Mouse (Mus musculus) lung, embryonic 15.5 days (tissue): ENCODE measurements at regions not wholly inside any gene's neighbourhood (a gene's known extent, or its start where the extent isn't known, plus 50 kb on each side); places are given as distances from the start of the nearest gene placed in this dataset.

Experiments
- ATAC-seq: fragments of 200-750 bp; cut with Nextera tagmentation; 2 replicates; pipeline ENCODE4 v1.8.0; 2017; ENCODE audit warnings: moderate number of reproducible peaks, borderline replicate concordance; ENCODE audit not compliant: low FRiP score, low TSS enrichment; ENCODE audit errors: extremely low read depth
- H3K27ac ChIP-seq: fragments of 300-500 bp; sonication (generic); 2 replicates; pipeline ENCODE4 v1.5.1; 2015; ENCODE audit warnings: moderate library complexity, mild to moderate bottlenecking, inconsistent platforms
- H3K27me3 ChIP-seq: fragments of 300-500 bp; sonication (generic); 2 replicates; pipeline ENCODE4 v1.6.1; 2015; ENCODE audit warnings: inconsistent platforms
- H3K36me3 ChIP-seq: fragments of 300-500 bp; sonication (generic); 2 replicates; pipeline ENCODE4 v1.6.1; 2015; ENCODE audit warnings: inconsistent platforms
- H3K4me1 ChIP-seq: fragments of 300-500 bp; sonication (generic); 2 replicates; pipeline ENCODE4 v1.6.1; 2015; ENCODE audit warnings: inconsistent platforms
- H3K4me2 ChIP-seq: fragments of 300-500 bp; sonication (generic); 2 replicates; pipeline ENCODE4 v1.6.1; 2015; ENCODE audit warnings: inconsistent platforms, mild to moderate bottlenecking, moderate library complexity
- H3K4me3 ChIP-seq: fragments of 300-500 bp; sonication (generic); 2 replicates; pipeline ENCODE4 v1.5.1; 2015; ENCODE audit warnings: mild to moderate bottlenecking, inconsistent platforms
- H3K9ac ChIP-seq: fragments of 300-500 bp; sonication (generic); 2 replicates; pipeline ENCODE4 v1.6.1; 2015; ENCODE audit warnings: inconsistent platforms
- H3K9me3 ChIP-seq: fragments of 300-500 bp; sonication (generic); 2 replicates; pipeline ENCODE4 v1.6.1; 2016; ENCODE audit warnings: inconsistent platforms
- WGBS: fragments of 180-500 bp; shearing (Covaris S2); methylation state at CpG from one replicate; pipeline ENCODE4 v1.1.7; 2015; 5-methylcytosine and 5-hydroxymethylcytosine counted together

- H3K27ac ChIP-seq, result no peak overlapping the region
- H3K4me1 ChIP-seq, result peaks cover 20% of the 10 kb centered on the region
- H3K36me3 ChIP-seq, result no peaks in the 10 kb centered on the region
- H3K9ac ChIP-seq, result no peak overlapping the region
- ATAC-seq, result no peak
- 54% methylated on average over 5 of the region's 5 CpGs for WGBS
- H3K4me2 ChIP-seq, result no peak overlapping the region
- H3K27me3 ChIP-seq, result peaks cover 11% of the 10 kb centered on the region; the same call in 1 of the 2 replicates
- no peak overlapping the region for H3K4me3 ChIP-seq
- H3K9me3 ChIP-seq, result no peaks in the 10 kb centered on the region
Measured at GRCm38 (mm10) chr4:55716161-55716651, 183.9 kb upstream of the Klf4 start.

DNA sequence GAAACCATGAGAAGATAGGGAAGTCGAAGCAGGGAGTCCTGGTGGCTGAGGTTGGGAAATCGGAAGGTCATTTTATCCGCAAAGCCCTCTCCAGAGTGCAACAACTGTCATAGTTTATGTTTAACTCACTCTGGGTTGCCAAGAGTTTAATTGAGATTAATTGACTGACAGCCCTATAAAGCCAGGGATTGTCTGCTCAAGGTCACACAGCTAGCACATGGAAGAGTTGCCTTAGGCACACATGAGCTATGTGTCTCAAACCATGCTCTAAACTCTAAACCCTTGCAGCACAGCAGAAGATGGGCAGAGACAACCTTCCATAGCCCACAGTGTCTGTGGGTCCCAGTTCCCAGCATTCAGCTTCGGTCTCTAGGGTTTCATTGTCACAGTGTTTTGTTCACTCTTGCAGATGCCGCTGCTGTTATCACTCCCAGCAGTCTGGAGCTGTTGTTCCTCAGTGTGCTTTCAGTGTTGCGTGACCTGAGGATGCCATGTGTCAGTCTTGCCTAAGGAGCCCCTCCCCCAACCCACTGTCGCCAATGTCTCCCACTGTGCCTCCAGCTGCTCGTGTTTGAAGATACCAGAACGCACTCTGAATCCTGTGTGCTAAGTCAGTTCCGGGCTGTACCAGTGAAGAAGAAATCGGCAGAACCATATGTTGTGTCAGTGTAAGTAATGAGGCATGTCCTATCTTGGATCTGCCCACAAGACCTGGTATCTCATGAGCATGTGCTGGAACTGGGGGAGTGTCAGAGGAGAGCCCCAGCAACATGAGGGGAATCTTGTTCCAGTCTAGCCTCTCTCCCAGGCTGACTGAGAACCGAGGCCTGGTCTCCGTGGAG is 179.5 kb upstream of the Klf4 start:
- Histone ChIP-seq H3K27ac (no peak overlapping the region), H3K9me3 (no peaks in the 10 kb centered on the region), H3K9ac (no peak overlapping the region), H3K27me3 (peaks cover 10% of the 10 kb centered on the region; the same call in 1 of the 2 replicates), H3K4me1 (peaks cover 21% of the 10 kb centered on the region), H3K36me3 (no peaks in the 10 kb centered on the region), H3K4me3 (no peak overlapping the region), H3K4me2 (no peak overlapping the region; the same call in 1 of the 2 replicates)
- WGBS, result 38% methylated on average over 13 of the region's 13 CpGs
- ATAC-seq, result peak; percentile 85

GRCm38 (mm10) chr4:55710476-55710875 is 178.2 kb upstream of the Klf4 start:
- 77% methylated on average over 5 of the region's 5 CpGs for WGBS
- H3K4me3 ChIP-seq, result no peak overlapping the region
- peaks cover 18% of the 10 kb centered on the region for H3K4me1 ChIP-seq
- no peak overlapping the region for H3K4me2 ChIP-seq
- H3K9me3 ChIP-seq, result no peaks in the 10 kb centered on the region
- H3K27ac ChIP-seq, result no peak overlapping the region
- H3K27me3 ChIP-seq, result peaks cover 10% of the 10 kb centered on the region; the same call in 1 of the 2 replicates
- H3K36me3 ChIP-seq, result no peaks in the 10 kb centered on the region
- no peak overlapping the region for H3K9ac ChIP-seq
- no peak for ATAC-seq

DNA sequence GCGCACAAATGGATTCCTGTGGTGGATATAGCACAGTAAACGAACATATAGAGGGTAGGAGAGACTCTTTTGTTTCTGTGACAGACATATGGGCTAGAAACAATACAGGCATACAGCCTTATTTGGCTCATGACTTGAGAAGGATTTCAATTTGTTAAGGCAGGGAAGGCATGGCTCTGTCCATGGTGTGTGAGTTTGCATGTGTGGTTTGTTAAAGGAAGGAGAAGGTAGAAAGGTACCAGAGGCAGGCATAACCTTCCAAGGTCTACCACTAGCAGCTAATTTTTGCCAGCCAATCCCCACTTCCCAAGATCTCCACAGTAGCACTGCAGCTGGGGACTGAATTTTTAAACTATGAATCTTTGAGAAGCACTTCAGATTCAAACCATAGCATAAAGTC is 176.5 kb upstream of the Klf4 start:
- Histone ChIP-seq H3K9me3 (no peaks in the 10 kb centered on the region), H3K4me3 (no peak overlapping the region), H3K4me1 (peaks cover 18% of the 10 kb centered on the region), H3K9ac (no peak overlapping the region), H3K4me2 (no peak overlapping the region), H3K36me3 (no peaks in the 10 kb centered on the region), H3K27ac (no peak overlapping the region), H3K27me3 (peaks cover 10% of the 10 kb centered on the region; the same call in 1 of the 2 replicates)
- 81% methylated on average over 2 of the region's 2 CpGs for WGBS
- ATAC-seq, result no peak

- no peaks in the 10 kb centered on the region for H3K9me3 ChIP-seq
- no peaks in the 10 kb centered on the region for H3K36me3 ChIP-seq
- H3K9ac ChIP-seq, result no peak overlapping the region
- ATAC-seq, result no peak
- no peak overlapping the region for H3K4me2 ChIP-seq
- H3K4me1 ChIP-seq, result peaks cover 18% of the 10 kb centered on the region
- peaks cover 10% of the 10 kb centered on the region; the same call in 1 of the 2 replicates for H3K27me3 ChIP-seq
- no peak overlapping the region for H3K4me3 ChIP-seq
- H3K27ac ChIP-seq, result no peak overlapping the region
- 84% methylated on average over 10 of the region's 10 CpGs for WGBS
Measured at GRCm38 (mm10) chr4:55707916-55708315, 175.7 kb upstream of the Klf4 start.

GRCm38 (mm10) chr4:55704921-55705320 is 172.7 kb upstream of the Klf4 start:
- WGBS, result 50% methylated on average over 4 of the region's 4 CpGs
- Histone ChIP-seq H3K4me1 (no peaks in the 10 kb centered on the region), H3K4me2 (no peak overlapping the region), H3K4me3 (no peak overlapping the region), H3K9me3 (no peaks in the 10 kb centered on the region), H3K9ac (no peak overlapping the region), H3K27ac (no peak overlapping the region), H3K27me3 (peaks cover under 1% of the 10 kb centered on the region; the same call in 1 of the 2 replicates), H3K36me3 (no peaks in the 10 kb centered on the region)
- no peak for ATAC-seq

DNA sequence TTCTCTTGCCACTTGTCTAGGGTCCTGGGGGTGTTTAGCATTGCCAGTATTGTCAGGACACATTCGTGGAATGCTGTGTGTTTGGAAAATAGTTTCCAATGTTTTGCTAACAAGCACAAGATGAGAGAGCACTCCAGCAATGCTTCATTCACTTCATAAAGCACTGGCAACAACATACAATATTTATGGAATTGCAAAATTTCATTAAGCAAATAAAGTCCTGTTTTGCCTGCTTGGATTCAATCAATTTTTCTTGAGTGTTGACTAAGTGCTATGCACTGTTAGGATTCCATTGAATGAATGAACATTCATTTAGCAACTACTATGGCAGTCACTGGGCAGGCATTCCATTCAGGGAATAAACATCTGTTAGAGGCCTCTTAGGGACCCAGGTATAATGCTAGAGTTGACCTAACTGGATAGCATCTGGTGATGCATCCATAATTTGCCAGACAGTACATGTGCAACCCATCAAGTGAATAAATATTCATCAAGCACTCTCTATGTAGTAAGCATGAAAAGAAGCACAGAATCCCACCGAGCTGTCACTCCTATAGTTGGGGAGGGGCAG is 171.2 kb upstream of the Klf4 start:
- ATAC-seq, result no peak
- H3K9ac ChIP-seq, result no peak overlapping the region
- no peaks in the 10 kb centered on the region for H3K4me1 ChIP-seq
- H3K9me3 ChIP-seq, result no peaks in the 10 kb centered on the region
- no peak overlapping the region for H3K4me2 ChIP-seq
- no peaks in the 10 kb centered on the region; the same call in 1 of the 2 replicates for H3K27me3 ChIP-seq
- 56% methylated on average over 2 of the region's 2 CpGs for WGBS
- H3K4me3 ChIP-seq, result no peak overlapping the region
- H3K27ac ChIP-seq, result no peak overlapping the region
- H3K36me3 ChIP-seq, result no peaks in the 10 kb centered on the region

DNA sequence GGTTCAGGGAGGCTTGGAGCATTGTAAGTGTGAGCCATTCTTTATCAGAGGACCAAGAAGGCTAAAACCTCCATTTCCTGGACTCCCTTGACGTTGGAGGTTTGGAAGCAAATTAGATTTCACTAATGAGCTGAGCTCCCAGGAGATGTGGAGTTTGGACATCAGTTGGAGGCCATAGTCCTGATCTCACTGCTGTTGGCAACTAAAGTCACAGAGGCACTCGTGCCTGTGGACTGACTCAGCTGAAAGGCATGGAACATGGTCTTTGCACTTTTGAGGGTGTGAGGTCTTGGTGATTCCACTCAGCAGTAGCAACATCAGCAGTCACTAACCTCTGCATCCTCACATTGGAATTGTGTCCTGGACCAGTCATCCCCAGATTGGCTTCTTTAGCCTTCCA is 169.1 kb upstream of the Klf4 start:
- Histone ChIP-seq H3K9ac (no peak overlapping the region), H3K36me3 (no peaks in the 10 kb centered on the region), H3K27ac (no peak overlapping the region), H3K4me1 (peaks cover 6% of the 10 kb centered on the region; the same call in 1 of the 2 replicates), H3K4me3 (no peak overlapping the region), H3K4me2 (no peak overlapping the region), H3K27me3 (no peaks in the 10 kb centered on the region; the same call in 1 of the 2 replicates), H3K9me3 (no peaks in the 10 kb centered on the region)
- WGBS, result 74% methylated on average over 2 of the region's 2 CpGs
- no peak for ATAC-seq

DNA sequence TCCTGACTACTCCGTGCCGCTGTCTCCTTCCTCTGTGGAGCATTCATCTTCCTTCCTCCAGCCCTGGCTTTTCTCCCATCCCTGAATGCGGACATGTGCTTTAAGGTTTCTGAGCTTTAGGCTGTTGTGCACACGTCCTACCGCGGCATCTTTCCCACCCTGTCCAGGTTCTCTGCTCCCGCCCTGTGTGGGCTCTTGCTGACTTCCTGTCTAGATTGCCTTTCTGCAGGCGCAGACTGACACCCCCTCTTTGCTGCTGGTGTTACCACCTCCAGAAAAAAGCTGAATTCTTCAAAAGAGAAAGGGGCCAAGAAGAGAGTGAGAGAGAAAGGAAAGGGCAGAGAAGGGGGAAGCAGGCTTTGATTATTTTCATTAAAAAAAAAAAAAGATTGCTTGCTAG is 167.7 kb upstream of the Klf4 start:
- Histone ChIP-seq H3K4me3 (no peak overlapping the region), H3K4me2 (no peak overlapping the region), H3K36me3 (no peaks in the 10 kb centered on the region), H3K27ac (no peak overlapping the region), H3K9me3 (no peaks in the 10 kb centered on the region), H3K4me1 (peaks cover 6% of the 10 kb centered on the region; the same call in 1 of the 2 replicates), H3K9ac (no peak overlapping the region), H3K27me3 (no peaks in the 10 kb centered on the region)
- WGBS, result 34% methylated on average over 8 of the region's 8 CpGs
- no peak for ATAC-seq

DNA sequence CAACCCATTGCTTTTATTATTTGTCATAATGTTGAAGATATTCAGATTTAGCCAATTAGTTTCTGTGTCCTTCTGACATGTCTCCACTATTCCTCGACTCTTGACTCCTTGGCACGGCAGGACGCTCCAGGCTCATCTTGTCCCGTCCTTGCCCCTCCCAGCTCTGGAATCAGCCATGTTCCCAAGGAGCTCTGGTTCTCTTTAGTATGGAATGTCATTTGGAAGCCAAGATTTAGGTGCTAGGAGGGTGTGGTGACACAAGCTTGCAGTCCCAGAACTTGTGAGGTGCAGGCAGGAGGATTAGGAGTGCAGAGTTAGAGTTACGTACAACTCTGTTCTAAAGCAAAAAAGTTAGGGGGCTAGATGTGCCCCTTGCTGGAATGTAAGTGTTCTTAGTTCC is 166.9 kb upstream of the Klf4 start:
- Histone ChIP-seq H3K36me3 (no peaks in the 10 kb centered on the region), H3K4me3 (no peak overlapping the region), H3K4me1 (peaks cover 6% of the 10 kb centered on the region; the same call in 1 of the 2 replicates), H3K9ac (no peak overlapping the region), H3K4me2 (no peak overlapping the region), H3K9me3 (no peaks in the 10 kb centered on the region), H3K27me3 (no peaks in the 10 kb centered on the region), H3K27ac (no peak overlapping the region)
- ATAC-seq, result no peak
- 87% methylated on average over 5 of the region's 5 CpGs for WGBS

GRCm38 (mm10) chr4:55697108-55697507 is 164.8 kb upstream of the Klf4 start:
- H3K9ac ChIP-seq, result no peak overlapping the region
- H3K27me3 ChIP-seq, result no peaks in the 10 kb centered on the region
- ATAC-seq, result no peak
- no peaks in the 10 kb centered on the region for H3K9me3 ChIP-seq
- H3K27ac ChIP-seq, result no peak overlapping the region
- H3K4me2 ChIP-seq, result no peak overlapping the region
- WGBS, result 55% methylated on average over 12 of the region's 12 CpGs
- peaks cover 6% of the 10 kb centered on the region; the same call in 1 of the 2 replicates for H3K4me1 ChIP-seq
- H3K36me3 ChIP-seq, result no peaks in the 10 kb centered on the region
- no peak overlapping the region for H3K4me3 ChIP-seq

- no peak overlapping the region for H3K9ac ChIP-seq
- no peak overlapping the region for H3K4me2 ChIP-seq
- H3K9me3 ChIP-seq, result no peaks in the 10 kb centered on the region
- no peak overlapping the region for H3K27ac ChIP-seq
- peak; percentile 19; the same call in 1 of the 2 replicates for ATAC-seq
- H3K4me1 ChIP-seq, result peaks cover 6% of the 10 kb centered on the region; the same call in 1 of the 2 replicates
- WGBS, result 13% methylated on average over 1 of the region's 1 CpGs
- H3K36me3 ChIP-seq, result no peaks in the 10 kb centered on the region
- H3K27me3 ChIP-seq, result no peaks in the 10 kb centered on the region
- no peak overlapping the region for H3K4me3 ChIP-seq
Measured at GRCm38 (mm10) chr4:55696428-55696827, 164.2 kb upstream of the Klf4 start.
